Mouse (Mus musculus): ENCODE results near the gene Zfp316.

The Zfp316 gene

GRCm38 (mm10) chr5:143269363-143270150, at the start of gene Zfp316:
TSS of gene Zfp316 (minus strand) at chr5:143270022.
- DNase-seq (ENCODE audit: low spot score in 2 of 2), result peak; percentile 60 to 64

GRCm38 (mm10) chr5:143317288-143317610, 47.4 kb upstream of the Zfp316 start:
- no peak for DNase-seq (ENCODE audit: low spot score in 2 of 2)

GRCm38 (mm10) chr5:143316605-143317287, 46.9 kb upstream of the Zfp316 start:
- no peak for DNase-seq (ENCODE audit: low spot score in 2 of 2)

- DNase-seq (ENCODE audit: low spot score in 2 of 2), result no peak
Observed at GRCm38 (mm10) chr5:143315514-143315888, 45.7 kb upstream of the Zfp316 start.

- DNase-seq (ENCODE audit: low spot score in 2 of 2), result peak; percentile 81 to 86
Observed at GRCm38 (mm10) chr5:143314730-143315513, 45.1 kb upstream of the Zfp316 start, which contains the start of gene E130309D02Rik. TSS of gene E130309D02Rik (minus strand) at chr5:143315360.

GRCm38 (mm10) chr5:143314183-143314729, 44.4 kb upstream of the Zfp316 start:
- no peak for DNase-seq (ENCODE audit: low spot score in 2 of 2)

- peak in 1 of 2 experiments; percentile 58 for DNase-seq (ENCODE audit: low spot score in 2 of 2)
Observed at GRCm38 (mm10) chr5:143311886-143312285, 42.1 kb upstream of the Zfp316 start.

GRCm38 (mm10) chr5:143309916-143310315, 40.1 kb upstream of the Zfp316 start:
- DNase-seq (ENCODE audit: low spot score in 2 of 2), result no peak

- no peak for DNase-seq (ENCODE audit: low spot score in 2 of 2)
Observed at GRCm38 (mm10) chr5:143308825-143309224, 39.0 kb upstream of the Zfp316 start.

- no peak for DNase-seq (ENCODE audit: low spot score in 2 of 2)
Observed at GRCm38 (mm10) chr5:143304251-143304650, 34.4 kb upstream of the Zfp316 start.

GRCm38 (mm10) chr5:143301296-143301695, 31.5 kb upstream of the Zfp316 start:
- no peak for DNase-seq (ENCODE audit: low spot score in 2 of 2)

- peak; percentile 20 to 31 for DNase-seq (ENCODE audit: low spot score in 2 of 2)
Observed at GRCm38 (mm10) chr5:143299686-143300085, 29.9 kb upstream of the Zfp316 start.

- no peak for DNase-seq (ENCODE audit: low spot score in 2 of 2)
Observed at GRCm38 (mm10) chr5:143298391-143298790, 28.6 kb upstream of the Zfp316 start.

- no peak for DNase-seq (ENCODE audit: low spot score in 2 of 2)
Observed at GRCm38 (mm10) chr5:143297986-143298385, 28.2 kb upstream of the Zfp316 start.

- no peak for DNase-seq (ENCODE audit: low spot score in 2 of 2)
Observed at GRCm38 (mm10) chr5:143295330-143295729, 25.5 kb upstream of the Zfp316 start.

- no peak for DNase-seq (ENCODE audit: low spot score in 2 of 2)
Observed at GRCm38 (mm10) chr5:143294862-143295261, 25.0 kb upstream of the Zfp316 start.

- DNase-seq (ENCODE audit: low spot score in 2 of 2), result no peak
Observed at GRCm38 (mm10) chr5:143293404-143293803, 23.6 kb upstream of the Zfp316 start, which contains the start of gene Zfp853. TSS of gene Zfp853 (minus strand) at chr5:143293623.

- no peak for DNase-seq (ENCODE audit: low spot score in 2 of 2)
Observed at GRCm38 (mm10) chr5:143292879-143293278, 23.1 kb upstream of the Zfp316 start.

GRCm38 (mm10) chr5:143289299-143289698, 19.5 kb upstream of the Zfp316 start:
- DNase-seq (ENCODE audit: low spot score in 2 of 2), result no peak

- no peak for DNase-seq (ENCODE audit: low spot score in 2 of 2)
Observed at GRCm38 (mm10) chr5:143288378-143288911, 18.6 kb upstream of the Zfp316 start.

- no peak for DNase-seq (ENCODE audit: low spot score in 2 of 2)
Observed at GRCm38 (mm10) chr5:143287774-143288328, 18.0 kb upstream of the Zfp316 start.
